Mouse (Mus musculus) megakaryocyte-erythroid progenitor cell, adult 5-6 weeks (primary cell): ENCODE results near the gene Nucks1. TPM values are rescaled to one million over a fixed set of nuclear protein-coding genes. Genes with fewer than 3 reads are reported as not detected.

Experiments used
- ATAC-seq: replicated peaks from 2 replicates; pipeline ENCODE4 v1.8.0; 2016; ENCODE audit warnings: mild to moderate bottlenecking, inconsistent platforms; ENCODE audit not compliant: severe bottlenecking, poor library complexity, low FRiP score, low TSS enrichment
- total RNA-seq, 2 experiments: library from RNA; stranded (forward) in 1 of 2; stranded (reverse) in 1 of 2; fragments of 200-1000, 215-1000 nt in 1 of 2; fragments of >200 nt in 1 of 2; fragmentation: Nextera tagmentation in 1 of 2; gene quantifications; 2 replicates each; pipeline ENCODE4 v1.2.3; 2014 to 2017

The Nucks1 gene
- total RNA-seq, 2 experiments from 2014 or later: 155 to 308 TPM

GRCm38 (mm10) chr1:131910674-131911558 lies 582 bp downstream of the Nucks1 start:
- peak; percentile 76 for ATAC-seq

GRCm38 (mm10) chr1:131917634-131918033 lies 7.3 kb downstream of the Nucks1 start:
- no peak for ATAC-seq

GRCm38 (mm10) chr1:131919052-131919451 lies 8.7 kb downstream of the Nucks1 start:
- ATAC-seq: no peak

- no peak for ATAC-seq
These were observed 11.8 kb downstream of the Nucks1 start for GRCm38 (mm10) chr1:131922100-131922499.

- no peak for ATAC-seq
These were observed 23.1 kb downstream of the Nucks1 start for GRCm38 (mm10) chr1:131933471-131933870.

GRCm38 (mm10) chr1:131937659-131938305 lies 27.4 kb downstream of the Nucks1 start:
- ATAC-seq: peak; percentile 67

- no peak for ATAC-seq
These were observed 28.5 kb downstream of the Nucks1 start for GRCm38 (mm10) chr1:131938811-131939210.

- ATAC-seq: no peak
These were observed 30.4 kb downstream of the Nucks1 start for GRCm38 (mm10) chr1:131940711-131941244.

GRCm38 (mm10) chr1:131941501-131941900 lies 31.2 kb downstream of the Nucks1 start:
- ATAC-seq: no peak

GRCm38 (mm10) chr1:131942621-131943590 lies 32.6 kb downstream of the Nucks1 start:
- ATAC-seq: peak; percentile 66

GRCm38 (mm10) chr1:131945674-131946440 lies 35.5 kb downstream of the Nucks1 start:
- 0 out of 2 replicates have a peak, but pooled peaks have one; percentile 15 for ATAC-seq

GRCm38 (mm10) chr1:131946462-131947215 lies 36.3 kb downstream of the Nucks1 start:
- no peak for ATAC-seq

- ATAC-seq: no peak
These were observed 37.7 kb downstream of the Nucks1 start for GRCm38 (mm10) chr1:131947997-131948525.

GRCm38 (mm10) chr1:131954242-131954865 lies 44.0 kb downstream of the Nucks1 start:
- peak; percentile 79 for ATAC-seq

- ATAC-seq: peak; percentile 38
These were observed 44.9 kb downstream of the Nucks1 start for GRCm38 (mm10) chr1:131955131-131955757.

- ATAC-seq: no peak
These were observed 47.1 kb downstream of the Nucks1 start for GRCm38 (mm10) chr1:131957416-131957815.

GRCm38 (mm10) chr1:131961004-131961403 lies 50.7 kb downstream of the Nucks1 start:
- ATAC-seq: no peak
